Mouse (Mus musculus): ENCODE data around the gene Timm8a2. TPM values are rescaled to one million over a fixed set of nuclear protein-coding genes. Genes with fewer than 3 reads are reported as not detected.
A peak's percentile ranks its signal among the peaks of the same experiment; 100 is the strongest.

The Timm8a2 gene
- total RNA-seq, 1 experiment from 2014 or later = not detected

DNA sequence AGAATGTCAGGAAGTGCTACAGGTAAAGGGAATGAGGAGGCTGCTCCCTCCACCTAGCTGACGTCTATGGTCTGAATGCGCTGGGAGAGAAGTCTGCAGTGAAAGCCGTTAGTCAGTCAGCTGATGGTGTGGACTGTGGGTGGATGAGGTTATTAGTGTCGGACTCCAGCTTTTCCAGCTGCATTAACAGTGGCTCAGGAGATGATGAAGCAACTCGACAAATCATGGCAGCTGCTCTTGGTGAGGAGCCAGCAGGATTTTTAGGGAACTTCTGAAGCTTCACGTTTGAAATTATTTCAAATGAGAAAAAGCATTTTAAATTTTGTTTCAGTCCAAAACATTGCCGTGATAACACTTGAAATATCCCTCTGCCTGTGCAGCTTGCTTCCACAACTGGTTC, 24.2 kb upstream of the Timm8a2 start:
- no peak for ATAC-seq (replicated peaks; ENCODE audit: low read depth, poor library complexity, severe bottlenecking)

DNA sequence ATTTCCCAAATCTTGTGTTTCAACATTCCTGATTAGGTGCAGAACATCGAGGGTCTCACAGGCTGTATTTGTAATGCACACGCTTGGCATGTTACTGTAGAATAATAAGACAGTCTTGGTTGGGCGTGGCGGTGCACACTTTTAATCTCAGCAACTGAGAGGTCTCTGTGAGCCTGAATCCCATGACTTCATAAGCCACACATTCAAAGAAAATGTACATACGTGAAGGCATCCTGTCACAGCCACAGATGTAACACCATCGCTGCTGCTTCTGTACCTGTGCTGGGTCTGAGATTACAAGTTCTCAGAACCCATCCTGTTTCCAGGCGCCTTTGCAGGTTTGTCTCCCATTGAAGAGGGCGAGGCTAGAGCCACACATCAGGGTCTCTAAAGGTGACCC, 22.7 kb upstream of the Timm8a2 start:
- no peak for ATAC-seq (replicated peaks; ENCODE audit: low read depth, poor library complexity, severe bottlenecking)

- 0 out of 2 replicates have a peak, but pooled peaks have one; percentile 19 for ATAC-seq (replicated peaks; ENCODE audit: low read depth, poor library complexity, severe bottlenecking)
These were observed 22.3 kb upstream of the Timm8a2 start for GRCm38 (mm10) chr14:122012193-122012592.

DNA sequence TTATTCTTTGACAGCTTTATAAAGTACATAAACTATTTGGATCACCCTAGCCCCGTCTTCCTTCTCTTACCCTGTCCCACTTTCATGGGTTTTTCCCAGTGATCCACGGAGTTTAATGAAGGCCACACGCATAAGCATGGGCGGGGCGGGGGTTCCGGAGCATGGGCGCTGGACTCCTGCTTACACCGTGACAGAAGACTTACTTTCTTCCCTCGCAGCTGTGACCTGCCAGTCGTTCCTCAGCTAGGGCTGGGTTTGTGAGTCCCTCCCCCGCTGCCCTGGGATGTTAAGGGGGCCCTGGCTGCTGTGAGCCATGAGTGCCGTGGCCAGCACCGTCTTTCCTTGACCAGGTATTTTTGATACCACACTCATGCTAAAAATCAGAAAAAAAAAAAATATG, 21.7 kb upstream of the Timm8a2 start:
- ATAC-seq (replicated peaks; ENCODE audit: low read depth, poor library complexity, severe bottlenecking) = no peak

- ATAC-seq (replicated peaks; ENCODE audit: low read depth, poor library complexity, severe bottlenecking) = peak; percentile 81
These were observed 21.0 kb upstream of the Timm8a2 start for GRCm38 (mm10) chr14:122013417-122013951.

GRCm38 (mm10) chr14:122017958-122018357, 16.5 kb upstream of the Timm8a2 start:
- no peak for ATAC-seq (replicated peaks; ENCODE audit: low read depth, poor library complexity, severe bottlenecking)

- ATAC-seq (replicated peaks; ENCODE audit: low read depth, poor library complexity, severe bottlenecking) = no peak
These were observed 15.1 kb upstream of the Timm8a2 start for GRCm38 (mm10) chr14:122019389-122019788.

GRCm38 (mm10) chr14:122020567-122020966, 13.9 kb upstream of the Timm8a2 start:
- no peak for ATAC-seq (replicated peaks; ENCODE audit: low read depth, poor library complexity, severe bottlenecking)

DNA sequence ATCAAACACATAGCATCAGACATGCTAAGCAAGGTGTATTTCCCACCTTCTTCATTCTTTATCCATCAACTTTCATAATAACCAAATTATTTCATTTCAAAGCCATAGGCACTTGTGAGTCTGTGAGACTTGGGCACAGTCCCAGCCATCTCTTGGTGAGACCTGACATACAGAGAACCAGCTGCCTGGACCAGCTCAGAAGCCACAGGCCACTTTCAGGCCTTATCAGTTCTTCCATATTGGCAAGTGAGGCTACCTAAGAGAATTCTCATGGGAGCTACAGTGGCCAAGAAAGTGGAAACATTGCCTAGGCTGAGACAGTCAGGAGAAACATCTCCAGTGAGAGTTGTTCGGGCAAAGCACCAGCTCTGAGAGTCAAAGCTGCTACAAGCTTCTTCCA, 11.4 kb upstream of the Timm8a2 start:
- ATAC-seq (replicated peaks; ENCODE audit: low read depth, poor library complexity, severe bottlenecking) = peak; percentile 37; the same call in 1 of the 2 replicates

GRCm38 (mm10) chr14:122023928-122024327, 10.5 kb upstream of the Timm8a2 start:
- peak; percentile 79 for ATAC-seq (replicated peaks; ENCODE audit: low read depth, poor library complexity, severe bottlenecking)

- peak; percentile 76 for ATAC-seq (replicated peaks; ENCODE audit: low read depth, poor library complexity, severe bottlenecking)
These were observed 5.3 kb upstream of the Timm8a2 start for GRCm38 (mm10) chr14:122028926-122029745.

DNA sequence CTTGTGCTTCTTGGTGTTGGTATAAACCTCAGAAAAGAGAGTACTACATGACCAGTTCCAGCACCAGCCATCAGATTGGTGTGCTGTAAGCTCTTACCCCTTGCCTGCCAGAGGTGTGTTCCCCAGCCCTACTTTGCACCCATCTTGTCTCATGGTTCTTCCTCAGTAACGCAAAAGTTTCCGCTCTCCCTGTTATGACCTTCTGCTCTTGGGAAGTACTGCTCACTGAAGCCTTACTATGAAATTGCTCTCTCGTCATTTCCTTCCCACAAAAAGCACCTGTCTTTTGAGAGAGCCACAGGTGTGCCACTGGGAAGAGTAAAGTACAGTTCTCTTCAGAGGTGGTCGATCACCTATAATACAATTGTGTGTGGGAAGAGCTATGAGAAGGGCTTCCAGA, 4.6 kb upstream of the Timm8a2 start:
- ATAC-seq (replicated peaks; ENCODE audit: low read depth, poor library complexity, severe bottlenecking) = no peak

- ATAC-seq (replicated peaks; ENCODE audit: low read depth, poor library complexity, severe bottlenecking) = no peak
These were observed 2.4 kb upstream of the Timm8a2 start for GRCm38 (mm10) chr14:122032045-122032444.

GRCm38 (mm10) chr14:122035181-122035580, 707 bp downstream of the Timm8a2 start:
- no peak for ATAC-seq (replicated peaks; ENCODE audit: low read depth, poor library complexity, severe bottlenecking)

- peak; percentile 91 for ATAC-seq (replicated peaks; ENCODE audit: low read depth, poor library complexity, severe bottlenecking)
These were observed 1.4 kb downstream of the Timm8a2 start for GRCm38 (mm10) chr14:122035860-122036259.

DNA sequence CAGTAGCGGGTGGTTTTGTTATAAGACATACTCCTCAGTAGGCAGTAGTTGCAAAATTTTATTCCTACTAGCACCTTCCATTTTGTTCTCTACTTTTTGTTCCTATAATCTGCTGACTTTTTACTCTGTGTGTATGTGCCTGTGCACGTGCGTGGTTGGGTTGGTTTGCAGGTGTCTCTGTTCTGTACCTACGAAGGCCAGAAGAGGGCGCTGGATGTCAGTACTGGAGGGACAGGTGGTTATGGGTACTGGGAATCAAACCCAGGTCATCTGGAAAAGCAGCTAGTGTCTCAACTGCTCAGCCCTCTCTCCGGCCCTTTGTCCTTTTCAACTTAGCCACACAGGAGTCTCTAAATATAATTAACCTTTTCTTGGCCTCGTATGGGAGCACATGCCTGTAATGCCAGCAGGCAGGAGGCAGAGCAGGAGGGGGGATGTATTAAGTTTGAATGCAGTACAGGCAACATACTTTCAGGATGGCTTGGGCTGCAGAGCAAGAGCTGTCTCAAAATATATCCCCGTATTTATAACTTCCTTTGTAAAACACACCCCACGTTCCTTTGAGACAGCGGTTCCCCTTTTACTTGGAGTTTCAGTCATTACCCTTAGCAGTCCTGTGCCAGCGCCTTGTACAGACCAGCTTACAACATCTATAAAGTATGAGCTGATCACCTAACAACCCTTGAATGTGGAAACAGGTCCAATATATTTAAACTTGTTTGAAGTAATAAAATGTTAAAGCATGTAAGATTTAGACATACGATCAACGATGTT, 4.6 kb downstream of the Timm8a2 start:
- 0 out of 2 replicates have a peak, but pooled peaks have one; percentile 15 for ATAC-seq (replicated peaks; ENCODE audit: low read depth, poor library complexity, severe bottlenecking)

GRCm38 (mm10) chr14:122041413-122041825, 6.9 kb downstream of the Timm8a2 start:
- peak; percentile 61 for ATAC-seq (replicated peaks; ENCODE audit: low read depth, poor library complexity, severe bottlenecking)

GRCm38 (mm10) chr14:122042142-122042694, 7.7 kb downstream of the Timm8a2 start:
- ATAC-seq (replicated peaks; ENCODE audit: low read depth, poor library complexity, severe bottlenecking) = peak; percentile 26; the same call in 1 of the 2 replicates

DNA sequence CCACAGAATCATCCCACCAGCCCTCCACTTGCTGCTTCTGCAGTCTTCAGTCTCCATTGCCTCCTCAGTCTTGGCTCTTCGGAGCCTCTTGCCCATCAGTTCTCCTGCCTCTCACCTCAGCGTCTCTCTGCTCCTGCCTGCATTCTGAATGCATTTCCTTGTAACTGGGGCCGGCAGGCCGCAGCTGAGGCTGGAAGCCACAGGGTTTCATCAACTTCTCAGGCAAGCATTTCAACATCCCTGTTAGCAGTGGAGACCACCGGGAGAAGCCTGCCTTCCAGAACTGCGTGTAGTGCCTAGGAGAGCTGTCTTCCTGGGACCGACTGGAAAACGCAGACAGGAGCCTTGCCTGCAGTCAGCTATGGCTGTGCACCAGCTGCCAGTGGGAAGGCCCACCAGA, 13.3 kb downstream of the Timm8a2 start:
- ATAC-seq (replicated peaks; ENCODE audit: low read depth, poor library complexity, severe bottlenecking) = no peak

DNA sequence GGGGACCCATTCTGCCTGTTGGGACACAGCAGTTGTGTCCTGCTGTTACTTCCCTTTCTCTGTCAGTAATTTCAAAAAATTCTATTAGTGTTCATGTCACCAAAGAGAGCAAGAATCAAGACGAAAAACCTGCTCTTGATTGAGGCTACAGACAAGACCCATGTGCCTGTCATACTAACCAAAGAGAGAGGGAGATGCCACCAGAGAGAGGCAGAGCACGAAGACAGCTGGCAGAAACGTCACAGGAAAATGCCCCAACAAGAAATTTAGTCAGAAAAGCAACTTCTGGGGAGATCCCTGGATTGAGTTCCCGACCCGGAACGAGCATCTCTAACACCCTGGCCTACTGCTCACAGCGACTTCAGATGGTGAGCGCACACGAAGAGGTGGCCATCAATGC, 14.3 kb downstream of the Timm8a2 start:
- no peak for ATAC-seq (replicated peaks; ENCODE audit: low read depth, poor library complexity, severe bottlenecking)

Measured in common myeloid progenitor, adult 5-6 weeks (primary cell).